ENCODE assay signal across 29 mouse cellular contexts in the genomic region with DNA sequence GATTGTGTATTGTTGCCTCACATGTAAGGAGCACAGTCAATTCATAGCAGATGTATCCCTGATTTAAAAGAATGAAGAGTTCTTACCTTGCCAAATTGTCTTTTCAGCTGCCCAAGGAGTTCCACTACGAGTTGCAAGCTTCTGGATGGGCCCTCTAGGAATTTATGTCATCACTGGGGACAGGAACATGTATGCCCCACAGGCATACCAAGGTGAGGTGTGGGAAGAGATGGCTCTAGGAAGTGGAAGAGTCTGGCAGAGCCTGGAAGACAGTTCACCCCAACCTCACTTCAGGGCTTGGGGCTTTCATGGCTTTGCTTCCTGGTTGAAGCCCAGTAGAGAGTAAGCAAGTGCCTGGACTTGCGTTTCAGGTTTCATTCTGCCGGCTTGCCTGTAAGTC. TPM values are rescaled to one million over a fixed set of nuclear protein-coding genes. Genes with fewer than 3 reads are reported as not detected.
"Had no signal": no experiment of that assay in that cellular context is flagged by ENCODE, and none has a peak within 500 bp of the region (broad histone marks: within the 10 kb centered on the region; RNA-seq: fewer than 3 reads in every experiment).

No protein-coding gene starts in this region.

- H3K4me3 ChIP-seq: gastrocnemius, adult 2 months; heart, adult 2 months; heart, embryonic 13.5 days; heart, embryonic 15.5 days; hindbrain, embryonic 13.5 days; hindbrain, embryonic 15.5 days; kidney, embryonic 15.5 days; left cerebral cortex, adult 2 months; limb, embryonic 10.5 days; limb, embryonic 12.5 days had no signal

- H3K4me1 ChIP-seq: heart, embryonic 13.5 days; heart, embryonic 15.5 days; hindbrain, embryonic 13.5 days; hindbrain, embryonic 15.5 days; limb, embryonic 10.5 days; limb, embryonic 12.5 days had no signal

- H3K4me2 ChIP-seq: heart, embryonic 11.5 days; heart, embryonic 13.5 days; heart, embryonic 15.5 days; hindbrain, embryonic 13.5 days; hindbrain, embryonic 15.5 days; kidney, embryonic 15.5 days; limb, embryonic 12.5 days; liver, embryonic 11.5 days had no signal

- H3K36me3 ChIP-seq: heart, embryonic 13.5 days; heart, embryonic 15.5 days; hindbrain, embryonic 13.5 days; hindbrain, embryonic 15.5 days; kidney, embryonic 15.5 days; limb, embryonic 10.5 days; limb, embryonic 12.5 days had no signal

- H3K27me3 ChIP-seq: heart, embryonic 13.5 days; heart, embryonic 15.5 days; hindbrain, embryonic 13.5 days; hindbrain, embryonic 15.5 days; kidney, embryonic 15.5 days; limb, embryonic 12.5 days had no signal

- ATAC-seq: hindbrain, postnatal 0 days; intestine, embryonic 16.5 days had no signal

- H3K9me3 ChIP-seq: heart, embryonic 13.5 days; heart, embryonic 15.5 days; hindbrain, embryonic 13.5 days; hindbrain, embryonic 15.5 days; kidney, embryonic 15.5 days; limb, embryonic 10.5 days; limb, embryonic 12.5 days had no signal

- H3K27ac ChIP-seq: gastrocnemius, adult 2 months; heart, adult 2 months; heart, embryonic 13.5 days; heart, embryonic 15.5 days; hindbrain, embryonic 13.5 days; hindbrain, embryonic 15.5 days; hindbrain, postnatal 0 days; kidney, embryonic 15.5 days; kidney, postnatal 0 days; left cerebral cortex, adult 2 months; limb, embryonic 10.5 days; limb, embryonic 12.5 days had no signal

- H3K9ac ChIP-seq: heart, embryonic 13.5 days; heart, embryonic 15.5 days; hindbrain, embryonic 13.5 days; hindbrain, embryonic 15.5 days; kidney, embryonic 15.5 days; limb, embryonic 12.5 days had no signal

- DNase-seq: gastrocnemius, adult 2 months; gastrocnemius, postnatal 10 days; gastrocnemius, postnatal 25 days; heart, adult 11 months; heart, adult 2 months; heart, postnatal 14 days; heart, postnatal 36 days; kidney, adult 11 months; kidney, adult 2 months; kidney, adult 9 months; kidney, postnatal 14 days; kidney, postnatal 36 days; layer of hippocampus, adult 9-11 months; liver had no signal

RNA-seq across cellular contexts. Expression of gene Wbp2nl, which starts 9.7 kb away (rescaled TPM):
- polyA plus RNA-seq: frontal cortex, adult 2 months; heart, adult 2 months; heart, postnatal 0 days; kidney, adult 2 months; limb, embryonic 12.5 days had no signal
